Mouse (Mus musculus) heart, embryonic 14.5 days (tissue): ENCODE data around the gene Hmgcr. TPM values are rescaled to one million over a fixed set of nuclear protein-coding genes. Genes with fewer than 3 reads are reported as not detected.

Experiments used
- ATAC-seq: fragments of 200-750 bp; cut with Nextera tagmentation; 2 replicates; pipeline ENCODE4 v1.8.0; 2017; ENCODE audit warnings: low read depth, moderate TSS enrichment; ENCODE audit not compliant: insufficient number of reproducible peaks, insufficient read depth, low FRiP score
- H3K27ac ChIP-seq, 2 experiments: fragments of 200-500 bp in 1 of 2; fragments of 300-500 bp in 1 of 2; sonication (generic) in 1 of 2; replicated peaks in 1 of 2; 2 replicates each; pipeline ENCODE4 v1.5.1; 2012 to 2014; ENCODE audit warnings: low read depth in 2 of 2, low read length in 2 of 2, control low read depth in 1 of 2, mild to moderate bottlenecking in 1 of 2, mixed read lengths in 1 of 2; ENCODE audit not compliant: control insufficient read depth in 1 of 2, insufficient read depth in 1 of 2
- H3K27me3 ChIP-seq: fragments of 300-500 bp; sonication (generic); 2 replicates; pipeline ENCODE4 v1.6.1; 2014; ENCODE audit warnings: mild to moderate bottlenecking, low read length, control low read depth; ENCODE audit not compliant: control insufficient read depth, insufficient read depth
- H3K36me3 ChIP-seq: fragments of 300-500 bp; sonication (generic); 2 replicates; pipeline ENCODE4 v1.6.1; 2014; ENCODE audit warnings: mild to moderate bottlenecking, control low read depth, low read length, mixed read lengths; ENCODE audit not compliant: control insufficient read depth, insufficient read depth
- H3K4me1 ChIP-seq, 2 experiments: fragments of 200-500 bp in 1 of 2; fragments of 300-500 bp in 1 of 2; sonication (generic) in 1 of 2; 2 replicates each; pipeline ENCODE4 v1.6.1; 2012 to 2014; ENCODE audit warnings: low read length in 2 of 2, control low read depth in 1 of 2, mixed read lengths in 1 of 2; ENCODE audit not compliant: control insufficient read depth in 2 of 2, insufficient read depth in 2 of 2
- H3K4me2 ChIP-seq: fragments of 300-500 bp; sonication (generic); 2 replicates; pipeline ENCODE4 v1.6.1; 2014; ENCODE audit warnings: mild to moderate bottlenecking, low read length
- H3K4me3 ChIP-seq, 2 experiments: fragments of 200-500 bp in 1 of 2; fragments of 300-500 bp in 1 of 2; sonication (generic) in 1 of 2; 2 replicates each; pipeline ENCODE4 v1.5.1; 2012 to 2014; ENCODE audit warnings: low read length in 2 of 2, mild to moderate bottlenecking in 2 of 2, control low read depth in 1 of 2, low read depth in 1 of 2, moderate library complexity in 1 of 2; ENCODE audit not compliant: control insufficient read depth in 1 of 2, insufficient read depth in 1 of 2
- H3K9ac ChIP-seq: fragments of 300-500 bp; sonication (generic); 2 replicates; pipeline ENCODE4 v1.6.1; 2014; ENCODE audit warnings: mild to moderate bottlenecking, low read length
- H3K9me3 ChIP-seq: fragments of 300-500 bp; sonication (generic); 2 replicates; pipeline ENCODE4 v1.6.1; 2016; ENCODE audit warnings: low read length, control low read depth; ENCODE audit not compliant: control insufficient read depth
- whole genome bisulfite sequencing: fragments of 180-500 bp; shearing (Covaris S2); extraction: QIAGEN DNeasy Blood & Tissue Kit; methylation state at CpG from one replicate; pipeline ENCODE4 v1.1.7; 2014; 5-methylcytosine and 5-hydroxymethylcytosine counted together
- polyA plus RNA-seq: library from polyadenylated mRNA; unstranded; fragments of >200 nt; fragmentation: Nextera tagmentation; extraction: Ambion mirVana; gene quantifications from 2 replicates; pipeline ENCODE4 v1.2.1, GENCODE M21; 2014

Gene Hmgcr
- polyA plus RNA-seq, 1 experiment from 2014 or later: 32.2 TPM

- H3K9me3 ChIP-seq: peaks cover 3% of the 10 kb centered on the region; the same call in 1 of the 2 replicates
Measured at GRCm38 (mm10) chr13:96677071-96677470, 6.3 kb upstream of the Hmgcr start.

GRCm38 (mm10) chr13:96675756-96676155, 5.0 kb upstream of the Hmgcr start:
- peaks cover 3% of the 10 kb centered on the region; the same call in 1 of the 2 replicates for H3K9me3 ChIP-seq
- no peak for ATAC-seq
- peaks cover 3 to 5% of the 10 kb centered on the region in 2 experiments for H3K4me1 ChIP-seq
- no peaks in the 10 kb centered on the region for H3K36me3 ChIP-seq
- no peaks in the 10 kb centered on the region for H3K27me3 ChIP-seq
- no peak overlapping the region for H3K4me3 ChIP-seq
- H3K9ac ChIP-seq: no peak overlapping the region
- no peak overlapping the region for H3K27ac ChIP-seq
- 66% methylated on average over 6 of the region's 6 CpGs for whole genome bisulfite sequencing
- no peak overlapping the region for H3K4me2 ChIP-seq

More at GRCm38 (mm10) chr13:96677071-96677470, 6.3 kb upstream of the Hmgcr start:
- no peak overlapping the region for H3K4me2 ChIP-seq
- H3K36me3 ChIP-seq: no peaks in the 10 kb centered on the region
- H3K9ac ChIP-seq: no peak overlapping the region
- H3K27me3 ChIP-seq: no peaks in the 10 kb centered on the region
- WGBS: 78% methylated on average over 1 of the region's 1 CpGs
- H3K4me3 ChIP-seq: no peak overlapping the region
- ATAC-seq: no peak
- H3K27ac ChIP-seq: no peak overlapping the region
- H3K4me1 ChIP-seq: no peaks in the 10 kb centered on the region

GRCm38 (mm10) chr13:96673817-96674216, 3.1 kb upstream of the Hmgcr start:
- WGBS: 83% methylated on average over 7 of the region's 7 CpGs
- no peak for ATAC-seq
- H3K27ac ChIP-seq: no peak overlapping the region

GRCm38 (mm10) chr13:96672276-96672675, 1.5 kb upstream of the Hmgcr start:
- H3K4me3 ChIP-seq: no peak overlapping the region
- peaks cover 3 to 22% of the 10 kb centered on the region in 2 experiments for H3K4me1 ChIP-seq
- 70% methylated on average over 6 of the region's 6 CpGs for WGBS
- no peak for ATAC-seq
- H3K36me3 ChIP-seq: no peaks in the 10 kb centered on the region
- H3K27me3 ChIP-seq: no peaks in the 10 kb centered on the region
- H3K4me2 ChIP-seq: no peak overlapping the region
- H3K27ac ChIP-seq: no peak overlapping the region
- no peak overlapping the region for H3K9ac ChIP-seq
- H3K9me3 ChIP-seq: no peaks in the 10 kb centered on the region

More at GRCm38 (mm10) chr13:96673817-96674216, 3.1 kb upstream of the Hmgcr start:
- Histone ChIP-seq H3K9me3 (no peaks in the 10 kb centered on the region), H3K4me2 (no peak overlapping the region), H3K4me1 (peaks cover 3 to 16% of the 10 kb centered on the region in 2 experiments), H3K36me3 (no peaks in the 10 kb centered on the region), H3K4me3 (no peak overlapping the region), H3K9ac (no peak overlapping the region), H3K27me3 (no peaks in the 10 kb centered on the region)

GRCm38 (mm10) chr13:96671906-96672234, 1.1 kb upstream of the Hmgcr start:
- Histone ChIP-seq H3K4me3 (no peak overlapping the region), H3K9ac (no peak overlapping the region), H3K4me2 (no peak overlapping the region), H3K4me1 (peaks cover 3 to 22% of the 10 kb centered on the region in 2 experiments), H3K9me3 (no peaks in the 10 kb centered on the region), H3K36me3 (no peaks in the 10 kb centered on the region), H3K27me3 (no peaks in the 10 kb centered on the region), H3K27ac (no peak overlapping the region)
- ATAC-seq: no peak
- WGBS: 94% methylated on average over 5 of the region's 5 CpGs

GRCm38 (mm10) chr13:96671078-96671905, 556 bp upstream of the Hmgcr start:
- ATAC-seq: no peak
- H3K9ac ChIP-seq: peak overlapping the region; percentile 65
- 12% methylated on average over 31 of the region's 31 CpGs for WGBS

GRCm38 (mm10) chr13:96670019-96670405, 724 bp downstream of the Hmgcr start:
- WGBS: 3% methylated on average over 13 of the region's 13 CpGs
- H3K4me3 ChIP-seq: peak overlapping the region; percentile 73 to 97
- H3K9me3 ChIP-seq: no peaks in the 10 kb centered on the region
- peak overlapping the region; percentile 81 for H3K4me2 ChIP-seq
- no peak for ATAC-seq
- H3K4me1 ChIP-seq: peaks cover 3 to 22% of the 10 kb centered on the region in 2 experiments
- H3K9ac ChIP-seq: peak overlapping the region; percentile 97
- no peaks in the 10 kb centered on the region for H3K27me3 ChIP-seq
- H3K36me3 ChIP-seq: peaks cover 16% of the 10 kb centered on the region
- peak overlapping the region; percentile 82 to 90 for H3K27ac ChIP-seq

More at GRCm38 (mm10) chr13:96671078-96671905, 556 bp upstream of the Hmgcr start:
- H3K9me3 ChIP-seq: no peaks in the 10 kb centered on the region
- H3K27me3 ChIP-seq: no peaks in the 10 kb centered on the region
- peaks cover 3 to 22% of the 10 kb centered on the region in 2 experiments for H3K4me1 ChIP-seq
- H3K4me2 ChIP-seq: peak overlapping the region; percentile 81
- peaks cover 4% of the 10 kb centered on the region; the same call in 1 of the 2 replicates for H3K36me3 ChIP-seq
- H3K27ac ChIP-seq: peak overlapping the region; percentile 56 to 59
- peak overlapping the region; percentile 73 to 97 for H3K4me3 ChIP-seq
